Mouse (Mus musculus): ENCODE results near the gene Pan2. TPM values are rescaled to one million over a fixed set of nuclear protein-coding genes. Genes with fewer than 3 reads are reported as not detected.
A peak's percentile ranks its signal among the peaks of the same experiment; 100 is the strongest.
"Not testable (repeated sequence)": the region's sequence is repeated elsewhere in the genome, so short reads cannot be mapped to it uniquely, and the experiment has no call there.

The Pan2 gene
- total RNA-seq, 2 experiments from 2014 or later = 4.4 to 5.6 TPM

GRCm38 (mm10) chr10:128281682-128282081, 21.5 kb upstream of the Pan2 start:
- DNase-seq = no peak
- intact Hi-C loops (cut with DNase I) = loop anchor here (5.0 kb wide), 1 partner anchor 149 kb away; no protein-coding TSS in a partner anchor

DNA sequence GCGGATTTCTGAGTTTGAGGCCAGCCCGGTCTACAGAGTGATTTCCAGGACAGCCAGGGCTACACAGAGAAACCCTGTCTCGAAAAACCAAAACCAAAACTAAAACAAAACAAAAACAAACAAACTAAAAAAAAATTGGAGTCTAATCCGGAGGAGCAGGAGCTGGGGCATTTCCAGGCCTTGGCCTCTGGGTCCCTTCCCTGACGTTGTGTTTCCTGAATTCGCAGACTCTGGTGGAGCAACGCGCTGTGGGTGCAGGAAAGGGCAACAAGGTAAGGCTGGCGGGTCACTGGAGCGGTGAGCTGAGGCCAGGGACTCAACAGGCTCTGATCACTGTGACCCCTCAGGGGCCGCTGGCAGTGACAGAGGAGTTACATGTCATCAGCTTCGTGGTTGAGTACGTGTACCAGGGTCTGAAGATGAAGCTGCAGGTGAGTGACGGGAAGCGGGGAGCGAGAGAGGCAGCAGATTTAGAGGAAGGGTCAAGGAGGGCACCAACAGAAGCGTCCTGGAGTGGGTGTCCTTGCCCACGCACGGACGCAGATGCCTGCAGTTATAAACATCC, 20.2 kb upstream of the Pan2 start:
- no peak for DNase-seq
- intact Hi-C loops (cut with DNase I) = loop anchor here (5.0 kb wide), 1 partner anchor 151 kb away; no protein-coding TSS in a partner anchor

DNA sequence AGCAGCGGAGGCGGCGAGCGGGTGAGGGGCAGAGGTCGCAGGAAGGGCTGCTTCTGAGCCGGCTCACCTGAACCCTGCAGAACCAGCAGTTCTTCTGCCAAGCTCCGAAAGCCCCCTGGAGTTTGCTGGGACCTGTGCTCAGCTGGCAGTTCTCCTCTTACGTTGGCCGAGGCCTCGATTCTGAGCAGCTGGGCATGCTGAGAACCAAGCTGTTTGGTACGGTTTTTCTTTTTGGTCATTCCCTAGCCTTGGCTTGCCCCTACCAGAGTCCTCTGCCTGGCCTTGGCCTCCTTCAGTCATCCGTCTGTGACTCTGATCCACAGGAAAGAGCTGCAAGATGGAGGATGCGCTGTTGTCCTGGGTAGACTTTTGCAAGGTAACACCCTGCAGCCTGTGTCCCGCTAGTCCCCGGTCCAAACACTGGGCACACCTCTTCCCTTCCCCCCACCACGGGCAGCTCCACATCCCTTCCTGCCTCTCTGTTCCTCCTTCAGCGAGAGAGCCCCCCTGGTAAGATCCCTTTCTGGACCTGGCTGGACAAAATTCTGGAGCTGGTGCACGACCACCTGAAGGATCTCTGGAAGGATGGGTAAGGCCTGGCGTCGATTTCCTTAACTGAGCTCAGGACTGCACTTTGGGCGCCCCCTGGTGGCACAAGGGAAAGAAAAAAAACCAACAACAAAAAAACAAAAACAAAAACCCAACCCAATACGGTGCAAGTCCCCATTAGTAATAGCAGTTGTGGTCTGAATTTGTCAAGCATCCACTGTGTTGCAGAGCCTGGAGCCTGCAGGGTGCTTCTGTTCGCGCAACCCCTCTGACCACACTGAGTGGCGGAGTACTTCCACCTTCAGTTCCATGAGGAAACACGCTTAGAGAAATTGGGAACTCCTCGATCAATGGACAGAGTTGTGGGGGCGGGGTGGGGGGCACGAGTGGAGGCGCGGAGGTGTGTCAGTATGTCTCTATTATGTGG, 19.2 kb upstream of the Pan2 start:
- DNase-seq = peak; percentile 57 to 59
- intact Hi-C loops (cut with DNase I) = loop anchor here (2.0 to 5.0 kb wide), 2 partner anchors 71 to 152 kb away; no protein-coding TSS in a partner anchor

DNA sequence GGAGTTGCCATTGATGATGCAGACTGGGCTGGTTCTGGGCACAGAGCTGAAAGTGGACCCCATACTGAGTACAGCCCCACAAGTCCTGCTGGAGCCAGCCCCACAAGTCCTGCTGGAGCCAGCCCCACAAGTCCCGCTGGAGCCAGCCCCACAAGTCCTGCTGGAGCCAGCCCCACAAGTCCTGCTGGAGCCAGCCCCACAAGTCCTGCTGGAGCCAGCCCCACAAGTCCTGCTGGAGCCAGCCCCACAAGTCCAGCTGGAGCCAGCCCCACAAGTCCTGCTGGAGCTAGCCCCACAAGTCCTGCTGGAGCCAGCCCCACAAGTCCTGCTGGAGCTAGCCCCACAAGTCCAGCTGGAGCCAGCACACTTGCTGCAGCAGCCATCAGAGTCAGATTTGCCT, 12.5 kb upstream of the Pan2 start:
- intact Hi-C loops (cut with DNase I) = not testable (repeated sequence)
- peak; percentile 12 to 42 for DNase-seq

GRCm38 (mm10) chr10:128296370-128297090, 6.6 kb upstream of the Pan2 start:
- intact Hi-C loops (cut with DNase I) = no loop called here
- no peak for DNase-seq

GRCm38 (mm10) chr10:128297221-128297620, 5.9 kb upstream of the Pan2 start:
- DNase-seq = no peak
- intact Hi-C loops (cut with DNase I) = no loop called here

DNA sequence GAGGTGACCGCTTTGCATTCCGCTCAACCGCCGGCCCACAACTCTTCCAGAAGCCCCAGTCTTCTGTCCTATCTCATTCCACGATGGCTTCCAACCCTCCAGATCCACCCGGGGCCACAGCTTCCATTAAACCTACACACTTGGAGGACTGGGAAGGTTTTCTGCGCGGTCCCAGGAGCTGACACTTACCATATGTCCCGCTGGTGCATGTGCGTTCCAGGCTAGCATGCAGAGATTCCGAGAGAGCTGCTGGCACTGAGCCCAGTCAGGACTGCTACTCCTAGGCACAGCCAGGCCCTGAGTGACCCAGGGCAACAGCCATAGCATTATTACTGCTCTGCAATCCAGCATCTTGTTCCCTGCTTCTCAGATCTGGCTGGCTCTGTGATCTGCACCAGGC, 5.5 kb upstream of the Pan2 start:
- no peak for DNase-seq
- intact Hi-C loops (cut with DNase I) = no loop called here

DNA sequence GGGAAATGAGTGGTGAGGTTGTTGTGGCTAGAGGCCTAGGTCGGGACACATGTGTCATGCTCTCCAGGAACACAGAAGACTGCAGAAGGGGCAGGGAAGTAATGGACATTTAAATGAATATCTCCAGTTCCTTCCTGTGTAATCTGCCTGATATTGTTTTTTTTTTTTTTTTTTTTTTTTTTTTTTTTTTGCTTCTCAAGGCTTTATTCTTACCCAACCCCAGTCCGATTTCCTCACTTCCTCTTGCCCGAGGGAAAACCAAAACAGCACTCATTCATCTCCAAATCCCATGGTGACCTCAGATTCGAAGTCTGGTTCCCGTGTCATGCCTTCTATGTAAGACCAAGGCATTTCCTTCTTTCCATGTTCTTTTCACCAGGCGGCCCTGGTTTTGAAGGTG, 4.9 kb upstream of the Pan2 start:
- no peak for DNase-seq
- intact Hi-C loops (cut with DNase I) = no loop called here

- intact Hi-C loops (cut with DNase I) = no loop called here
- DNase-seq = no peak
Measured at GRCm38 (mm10) chr10:128298702-128299171, 4.4 kb upstream of the Pan2 start, which contains the start of gene Il23a. Gene Il23a, minus strand, starts transcription at chr10:128298752.

GRCm38 (mm10) chr10:128302357-128302756, 778 bp upstream of the Pan2 start:
- DNase-seq = no peak

GRCm38 (mm10) chr10:128302785-128303125, 380 bp upstream of the Pan2 start:
- DNase-seq = no peak
- intact Hi-C loops (cut with DNase I) = no loop called here

More at GRCm38 (mm10) chr10:128302357-128302756, 778 bp upstream of the Pan2 start:
- intact Hi-C loops (cut with DNase I) = no loop called here

- DNase-seq = no peak
- intact Hi-C loops (cut with DNase I) = no loop called here
Measured at GRCm38 (mm10) chr10:128309654-128310053, 6.5 kb downstream of the Pan2 start.

GRCm38 (mm10) chr10:128310177-128310576, 7.0 kb downstream of the Pan2 start:
- intact Hi-C loops (cut with DNase I) = no loop called here

GRCm38 (mm10) chr10:128310902-128311301, 7.8 kb downstream of the Pan2 start:
- intact Hi-C loops (cut with DNase I) = no loop called here
- DNase-seq = no peak

More at GRCm38 (mm10) chr10:128310177-128310576, 7.0 kb downstream of the Pan2 start:
- DNase-seq = no peak

- intact Hi-C loops (cut with DNase I) = no loop called here
Measured at GRCm38 (mm10) chr10:128315578-128315977, 12.4 kb downstream of the Pan2 start.

GRCm38 (mm10) chr10:128321641-128322040, 18.5 kb downstream of the Pan2 start:
- no peak for DNase-seq
- intact Hi-C loops (cut with DNase I) = no loop called here

More at GRCm38 (mm10) chr10:128315578-128315977, 12.4 kb downstream of the Pan2 start:
- DNase-seq = no peak

DNA sequence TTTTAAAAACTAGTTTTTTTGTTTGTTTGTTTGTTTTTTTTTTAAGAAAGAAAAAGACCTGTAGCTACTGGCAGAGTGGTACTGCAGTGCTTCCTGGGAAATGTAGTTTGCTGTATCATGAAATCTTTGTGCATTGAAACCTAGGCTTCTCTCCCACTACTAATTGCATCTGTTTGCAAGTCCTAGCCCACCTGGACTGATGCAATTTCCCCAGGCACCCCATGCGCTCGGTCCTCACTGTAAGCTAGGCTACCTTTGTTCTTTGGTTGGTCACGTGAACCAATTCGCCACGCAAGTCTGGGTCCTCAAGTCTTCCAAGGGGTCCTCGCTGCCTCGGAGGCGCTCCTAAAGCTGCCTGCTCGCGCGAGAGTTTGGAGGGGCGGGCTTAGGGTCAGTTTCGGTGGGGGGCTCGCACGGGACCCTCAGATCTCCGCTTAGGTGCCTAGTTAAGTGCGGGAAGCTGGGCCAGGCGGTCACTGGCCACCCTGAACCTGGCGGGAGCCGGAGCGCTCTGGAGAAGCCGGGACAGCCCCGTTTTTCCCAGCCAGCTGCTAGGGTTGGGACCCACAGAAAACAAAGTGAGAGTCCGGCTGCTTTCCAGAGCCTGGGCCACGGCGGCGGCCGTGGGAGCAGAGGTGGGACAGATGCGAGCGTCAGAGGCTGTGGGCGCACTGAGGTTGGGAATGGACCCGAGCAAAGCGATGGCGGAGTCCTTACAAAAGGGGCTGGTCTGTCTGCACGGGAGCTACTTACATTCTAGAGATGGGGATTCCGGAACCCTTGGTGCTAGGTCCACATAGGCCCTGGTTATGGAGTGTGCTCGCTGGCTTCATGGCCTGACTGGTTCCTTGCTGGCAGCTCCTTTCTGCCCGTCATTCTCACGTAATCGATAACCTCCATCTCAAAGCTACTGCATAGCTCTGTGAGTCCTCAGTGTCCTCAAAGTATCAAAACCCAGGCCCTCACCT, 19.3 kb downstream of the Pan2 start, which contains the start of gene Cnpy2:
Cnpy2 (plus strand) TSS at position 319 of the 968 bp plus-strand sequence.
- peak; percentile 79 to 86 for DNase-seq
- intact Hi-C loops (cut with DNase I) = no loop called here

DNA sequence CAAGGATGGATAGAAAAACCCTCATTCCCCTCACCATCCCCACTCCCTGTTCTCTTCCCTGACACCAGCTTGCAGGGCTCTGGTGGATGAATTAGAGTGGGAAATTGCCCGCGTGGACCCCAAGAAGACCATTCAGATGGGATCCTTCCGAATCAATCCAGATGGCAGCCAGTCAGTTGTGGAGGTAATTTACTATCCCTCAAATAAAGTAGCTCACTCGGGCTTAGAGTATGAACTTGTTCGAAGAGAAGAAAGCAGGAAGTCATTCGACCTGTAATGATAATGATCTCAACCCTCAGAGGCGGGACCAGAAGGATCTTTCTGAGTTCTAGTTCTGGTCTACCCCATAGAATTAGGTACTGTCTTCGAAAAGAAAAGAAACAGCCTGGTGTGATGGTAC, 20.4 kb downstream of the Pan2 start:
- intact Hi-C loops (cut with DNase I) = no loop called here
- DNase-seq = no peak

DNA sequence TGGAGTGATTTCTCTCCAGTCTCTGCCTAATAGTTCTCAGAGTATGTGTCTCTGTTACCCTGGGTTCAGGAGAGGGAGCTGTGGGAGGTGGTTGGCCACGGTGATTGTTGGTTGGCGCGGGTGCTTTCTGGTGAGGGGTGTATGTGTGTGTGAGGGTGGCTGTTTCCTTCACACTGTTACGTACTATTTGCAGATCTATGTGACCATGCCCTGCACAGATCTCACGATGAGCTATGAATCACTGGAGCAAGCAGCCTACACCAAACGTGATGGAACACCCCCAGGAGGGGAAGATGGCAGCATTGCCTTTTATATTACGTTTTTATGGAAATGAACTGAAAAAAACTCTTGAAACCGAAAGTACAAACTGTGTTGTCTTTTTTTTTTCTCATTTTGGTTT, 23.7 kb downstream of the Pan2 start:
- DNase-seq = no peak
- intact Hi-C loops (cut with DNase I) = no loop called here
